Mouse (Mus musculus): ENCODE results near the gene Cpn2. TPM values are rescaled to one million over a fixed set of nuclear protein-coding genes. Genes with fewer than 3 reads are reported as not detected.

The Cpn2 gene
- polyA plus RNA-seq, 1 experiment from 2014 or later: not detected

- ATAC-seq (ENCODE audit: low FRiP score, low TSS enrichment): peak; percentile 84
- Histone ChIP-seq H3K4me2 (replicated peaks; ENCODE audit: low read depth) (peak overlapping the region; percentile 97), H3K9me3 (ENCODE audit: control insufficient read depth, low read length) (no peaks in the 10 kb centered on the region), H3K4me3 (ENCODE audit: low read depth, low read length) (peak overlapping the region; percentile 56), H3K27me3 (ENCODE audit: control insufficient read depth, insufficient read depth, low read length) (peaks cover 3% of the 10 kb centered on the region; the same call in 1 of the 2 replicates), H3K9ac (ENCODE audit: low read length) (peak overlapping the region; percentile 58), H3K27ac (replicated peaks) (no peak overlapping the region), H3K4me1 (replicated peaks; ENCODE audit: control insufficient read depth, insufficient read depth) (no peaks in the 10 kb centered on the region; the same call in 1 of the 2 replicates), H3K36me3 (ENCODE audit: control insufficient read depth, insufficient read depth, low read length) (no peaks in the 10 kb centered on the region)
- under 1% methylated on average over 69 of the region's 72 CpGs for WGBS
- no peak for TF ChIP-seq EP300 (optimal IDR thresholded peaks at IDR 0.05)
- peak; percentile 58 for TF ChIP-seq CTCF (IDR thresholded peaks at IDR 0.05; ENCODE audit: low read depth)
- DNase-seq (ENCODE audit: low spot score): peak; percentile 84
Observed at GRCm38 (mm10) chr16:30308616-30309394, 41.5 kb upstream of the Cpn2 start.

- H3K4me1 ChIP-seq (replicated peaks; ENCODE audit: control insufficient read depth, insufficient read depth): no peaks in the 10 kb centered on the region; the same call in 1 of the 2 replicates
- DNase-seq (ENCODE audit: low spot score) (no peak), ATAC-seq (ENCODE audit: low FRiP score, low TSS enrichment) (no peak)
- peak overlapping the region; percentile 58 for H3K9ac ChIP-seq (ENCODE audit: low read length)
- H3K27me3 ChIP-seq (ENCODE audit: control insufficient read depth, insufficient read depth, low read length): peaks cover 3% of the 10 kb centered on the region; the same call in 1 of the 2 replicates
- peak overlapping the region; percentile 56 for H3K4me3 ChIP-seq (ENCODE audit: low read depth, low read length)
- WGBS: 17% methylated on average over 29 of the region's 29 CpGs
- no peak overlapping the region for H3K27ac ChIP-seq (replicated peaks)
- TF ChIP-seq CTCF (IDR thresholded peaks at IDR 0.05; ENCODE audit: low read depth) (no peak), EP300 (optimal IDR thresholded peaks at IDR 0.05) (no peak)
- H3K9me3 ChIP-seq (ENCODE audit: control insufficient read depth, low read length): no peaks in the 10 kb centered on the region
- H3K36me3 ChIP-seq (ENCODE audit: control insufficient read depth, insufficient read depth, low read length): no peaks in the 10 kb centered on the region
- H3K4me2 ChIP-seq (replicated peaks; ENCODE audit: low read depth): peak overlapping the region; percentile 97
Observed at GRCm38 (mm10) chr16:30307961-30308615, 40.8 kb upstream of the Cpn2 start.

- no peak for ATAC-seq (ENCODE audit: low FRiP score, low TSS enrichment)
- H3K9me3 ChIP-seq (ENCODE audit: control insufficient read depth, low read length): no peaks in the 10 kb centered on the region
- H3K36me3 ChIP-seq (ENCODE audit: control insufficient read depth, insufficient read depth, low read length): no peaks in the 10 kb centered on the region
- peaks cover 3% of the 10 kb centered on the region; the same call in 1 of the 2 replicates for H3K27me3 ChIP-seq (ENCODE audit: control insufficient read depth, insufficient read depth, low read length)
- TF ChIP-seq EP300 (optimal IDR thresholded peaks at IDR 0.05): no peak
- H3K4me1 ChIP-seq (replicated peaks; ENCODE audit: control insufficient read depth, insufficient read depth): no peaks in the 10 kb centered on the region; the same call in 1 of the 2 replicates
- H3K4me3 ChIP-seq (ENCODE audit: low read depth, low read length): no peak overlapping the region
- H3K27ac ChIP-seq (replicated peaks): no peak overlapping the region
- WGBS: 66% methylated on average over 12 of the region's 12 CpGs
- no peak overlapping the region for H3K9ac ChIP-seq (ENCODE audit: low read length)
- no peak overlapping the region for H3K4me2 ChIP-seq (replicated peaks; ENCODE audit: low read depth)
- no peak for DNase-seq (ENCODE audit: low spot score)
Observed at GRCm38 (mm10) chr16:30307306-30307705, 40.0 kb upstream of the Cpn2 start.

DNA sequence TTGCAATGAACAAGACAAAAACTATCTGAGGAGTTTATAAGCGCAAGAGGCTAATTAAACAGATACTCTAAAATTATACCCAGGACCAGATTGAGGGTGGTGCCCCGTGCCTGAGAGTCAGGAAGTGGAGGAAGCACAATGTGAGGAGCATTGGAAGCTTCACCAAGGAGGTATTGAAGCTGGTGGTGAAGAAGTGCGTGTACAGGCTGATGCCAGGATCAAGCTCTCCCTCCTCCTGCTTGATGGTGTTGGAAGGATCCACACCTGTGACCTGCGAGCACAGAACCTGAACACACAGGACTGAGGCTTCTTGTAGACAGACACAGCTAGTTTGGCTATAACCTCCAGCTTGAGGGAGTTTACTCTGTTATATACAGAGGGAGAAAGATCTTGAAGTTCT, 38.8 kb upstream of the Cpn2 start:
- no peak overlapping the region for H3K9ac ChIP-seq (ENCODE audit: low read length)
- 87% methylated on average over 4 of the region's 4 CpGs for WGBS
- H3K27me3 ChIP-seq (ENCODE audit: control insufficient read depth, insufficient read depth, low read length): peaks cover 3% of the 10 kb centered on the region; the same call in 1 of the 2 replicates
- no peak for TF ChIP-seq EP300 (optimal IDR thresholded peaks at IDR 0.05)
- no peak for TF ChIP-seq CTCF (IDR thresholded peaks at IDR 0.05; ENCODE audit: low read depth)
- H3K27ac ChIP-seq (replicated peaks): no peak overlapping the region
- no peak for DNase-seq (ENCODE audit: low spot score)
- H3K9me3 ChIP-seq (ENCODE audit: control insufficient read depth, low read length): no peaks in the 10 kb centered on the region
- H3K36me3 ChIP-seq (ENCODE audit: control insufficient read depth, insufficient read depth, low read length): no peaks in the 10 kb centered on the region
- no peaks in the 10 kb centered on the region; the same call in 1 of the 2 replicates for H3K4me1 ChIP-seq (replicated peaks; ENCODE audit: control insufficient read depth, insufficient read depth)
- no peak overlapping the region for H3K4me2 ChIP-seq (replicated peaks; ENCODE audit: low read depth)
- ATAC-seq (ENCODE audit: low FRiP score, low TSS enrichment): no peak
- no peak overlapping the region for H3K4me3 ChIP-seq (ENCODE audit: low read depth, low read length)

- no peak for DNase-seq (ENCODE audit: low spot score)
- no peak for ATAC-seq (ENCODE audit: low FRiP score, low TSS enrichment)
- WGBS: 54% methylated on average over 5 of the region's 5 CpGs
- TF ChIP-seq EP300 (optimal IDR thresholded peaks at IDR 0.05) (no peak), CTCF (IDR thresholded peaks at IDR 0.05; ENCODE audit: low read depth) (no peak)
- H3K4me3 ChIP-seq (ENCODE audit: low read depth, low read length): no peak overlapping the region
- H3K4me2 ChIP-seq (replicated peaks; ENCODE audit: low read depth): no peak overlapping the region
- H3K36me3 ChIP-seq (ENCODE audit: control insufficient read depth, insufficient read depth, low read length): no peaks in the 10 kb centered on the region
- no peak overlapping the region for H3K27ac ChIP-seq (replicated peaks)
- no peaks in the 10 kb centered on the region; the same call in 1 of the 2 replicates for H3K4me1 ChIP-seq (replicated peaks; ENCODE audit: control insufficient read depth, insufficient read depth)
- H3K27me3 ChIP-seq (ENCODE audit: control insufficient read depth, insufficient read depth, low read length): peaks cover 3% of the 10 kb centered on the region; the same call in 1 of the 2 replicates
- H3K9ac ChIP-seq (ENCODE audit: low read length): no peak overlapping the region
- H3K9me3 ChIP-seq (ENCODE audit: control insufficient read depth, low read length): no peaks in the 10 kb centered on the region
Observed at GRCm38 (mm10) chr16:30304236-30304635, 36.9 kb upstream of the Cpn2 start.

Measured in stomach, postnatal 0 days (tissue).